Mouse (Mus musculus) spleen, adult 2 months (tissue): ENCODE results near the gene Crx.

Source experiments
- CTCF ChIP-seq: fragments of 200-500 bp; IDR thresholded peaks from 2 replicates; pipeline ENCODE4 v1.5.1; 2011; ENCODE audit warnings: mild to moderate bottlenecking, inconsistent platforms; ENCODE audit not compliant: insufficient read depth, insufficient read length, insufficient replicate concordance; ENCODE audit errors: extremely low read depth
- POLR2A ChIP-seq: fragments of 200-500 bp; IDR thresholded peaks from 2 replicates; pipeline ENCODE4 v1.6.1; 2011; ENCODE audit warnings: low read depth, low read length, inconsistent platforms

GRCm38 (mm10) chr7:15914252-15914651 is 34.5 kb upstream of the Crx start:
- TF ChIP-seq CTCF (peak; percentile 36; the same call in 1 of the 2 replicates), POLR2A (no peak)
